Mouse (Mus musculus): ENCODE measurements around the gene Klhdc1. TPM values are rescaled to one million over a fixed set of nuclear protein-coding genes. Genes with fewer than 3 reads are reported as not detected.

The Klhdc1 gene
- total RNA-seq, 2 experiments from 2014 or later: 7.0 to 8.5 TPM

- DNase-seq (ENCODE audit: low spot score in 2 of 2): peak; percentile 89 to 90
Measured at GRCm38 (mm10) chr12:69227776-69228466, 13.1 kb upstream of the Klhdc1 start, which contains the start of gene Pole2. Pole2 (minus strand) TSS chr12:69228195.

DNA sequence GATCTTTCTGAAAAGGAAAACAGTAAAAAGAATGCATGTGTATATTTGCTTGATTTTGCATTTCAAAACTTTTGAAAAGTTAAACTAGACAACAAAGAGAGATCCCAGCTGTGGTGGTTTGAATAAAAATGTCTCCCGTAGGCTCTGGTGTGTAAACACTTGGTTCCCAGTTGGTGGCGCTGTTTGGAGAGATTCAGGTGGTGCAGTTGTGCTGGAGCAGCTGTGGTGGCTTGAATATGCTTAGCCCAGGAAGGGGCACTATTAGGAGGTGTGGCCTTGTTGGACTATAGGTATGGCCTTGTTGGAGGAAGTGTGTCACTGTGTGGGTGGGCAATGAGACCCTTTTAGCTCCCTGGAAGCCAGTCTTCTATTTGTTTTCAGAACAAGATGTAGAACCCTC is 11.7 kb upstream of the Klhdc1 start:
- peak in 1 of 2 experiments; percentile 28 for DNase-seq (ENCODE audit: low spot score in 2 of 2)

- no peak for DNase-seq (ENCODE audit: low spot score in 2 of 2)
Measured at GRCm38 (mm10) chr12:69235782-69236181, 5.2 kb upstream of the Klhdc1 start.

GRCm38 (mm10) chr12:69238284-69238683 is 2.7 kb upstream of the Klhdc1 start:
- DNase-seq (ENCODE audit: low spot score in 2 of 2): no peak

DNA sequence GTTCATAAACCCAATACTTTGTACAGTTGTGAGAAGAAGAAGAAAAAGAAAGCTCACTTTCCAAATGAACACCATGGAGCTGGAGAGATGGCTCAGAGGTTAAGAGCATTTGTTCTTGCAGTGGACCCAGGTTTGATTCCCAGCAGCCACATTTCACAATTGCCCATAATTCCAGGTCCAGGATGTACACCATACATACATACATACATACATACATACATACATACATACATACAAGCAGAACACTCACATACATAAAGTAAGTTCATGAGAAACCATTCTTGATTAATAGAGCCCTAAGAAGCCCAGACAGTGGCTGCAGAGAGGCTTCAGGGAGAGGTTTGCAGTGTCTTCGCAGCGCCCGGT is 412 bp downstream of the Klhdc1 start:
- DNase-seq (ENCODE audit: low spot score in 2 of 2): no peak

- peak; percentile 67 to 74 for DNase-seq (ENCODE audit: low spot score in 2 of 2)
Measured at GRCm38 (mm10) chr12:69241771-69242431, 925 bp downstream of the Klhdc1 start.

GRCm38 (mm10) chr12:69249766-69250165 is 8.8 kb downstream of the Klhdc1 start:
- DNase-seq (ENCODE audit: low spot score in 2 of 2): no peak

GRCm38 (mm10) chr12:69250756-69251155 is 9.8 kb downstream of the Klhdc1 start:
- no peak for DNase-seq (ENCODE audit: low spot score in 2 of 2)

GRCm38 (mm10) chr12:69253806-69254205 is 12.8 kb downstream of the Klhdc1 start:
- no peak for DNase-seq (ENCODE audit: low spot score in 2 of 2)

DNA sequence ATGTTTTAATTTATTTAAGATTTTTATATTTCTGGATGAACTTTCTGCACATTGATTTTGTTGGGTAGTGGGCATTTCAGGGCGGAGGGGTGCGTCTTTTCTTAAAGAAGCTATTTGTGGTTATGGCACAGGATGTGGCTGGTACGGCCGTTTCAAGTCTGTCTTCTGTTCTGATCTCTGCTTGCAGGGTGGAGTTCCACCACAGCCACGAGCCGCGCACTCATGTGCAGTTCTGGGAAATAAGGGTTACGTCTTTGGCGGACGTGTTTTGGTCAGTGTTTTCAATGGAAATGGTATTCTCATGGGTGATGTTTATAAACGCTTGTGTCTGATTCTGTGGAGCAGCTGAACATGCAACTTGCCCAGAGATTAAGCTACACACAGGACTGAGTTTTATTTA is 16.9 kb downstream of the Klhdc1 start:
- no peak for DNase-seq (ENCODE audit: low spot score in 2 of 2)

DNA sequence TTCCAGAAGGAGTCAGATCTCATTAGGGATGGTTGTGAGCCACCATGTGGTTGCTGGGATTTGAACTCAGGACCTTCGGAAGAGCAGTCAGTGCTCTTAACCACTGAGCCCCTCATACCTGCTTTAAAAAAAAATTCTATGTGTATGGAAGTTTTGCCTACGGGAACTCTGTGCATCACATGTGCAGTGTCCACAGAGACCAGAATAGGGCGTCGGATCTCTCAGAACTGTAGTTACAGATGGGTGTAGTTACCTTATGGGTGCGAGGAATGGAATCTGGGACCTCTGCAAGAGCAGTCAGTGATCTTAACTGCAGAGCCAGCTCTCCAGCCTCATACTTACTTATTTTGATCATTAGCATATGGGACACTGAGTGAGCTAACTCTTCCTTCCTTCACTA is 21.3 kb downstream of the Klhdc1 start:
- no peak for DNase-seq (ENCODE audit: low spot score in 2 of 2)

DNA sequence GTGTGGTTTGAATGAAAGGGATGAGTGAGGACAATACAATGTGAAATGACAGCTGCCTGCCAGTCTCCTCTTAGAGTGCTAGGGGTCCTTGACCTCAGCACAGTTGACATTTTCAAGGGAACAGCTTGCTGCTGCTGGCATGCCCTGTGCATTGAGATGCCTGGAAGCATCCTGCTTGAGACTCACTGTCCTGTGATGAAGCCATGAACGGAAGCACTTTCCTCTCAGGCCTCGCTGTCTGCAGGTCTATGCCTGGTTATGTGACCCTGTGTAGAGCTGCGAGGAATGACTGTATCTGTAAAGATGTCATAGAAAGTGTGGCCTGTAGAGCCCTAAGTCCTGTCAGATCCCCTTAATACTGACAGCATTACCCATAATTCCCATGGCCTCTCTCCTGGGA is 24.1 kb downstream of the Klhdc1 start:
- no peak for DNase-seq (ENCODE audit: low spot score in 2 of 2)

- no peak for DNase-seq (ENCODE audit: low spot score in 2 of 2)
Measured at GRCm38 (mm10) chr12:69267956-69268632, 27.1 kb downstream of the Klhdc1 start.

- no peak for DNase-seq (ENCODE audit: low spot score in 2 of 2)
Measured at GRCm38 (mm10) chr12:69268956-69269355, 28.0 kb downstream of the Klhdc1 start.

DNA sequence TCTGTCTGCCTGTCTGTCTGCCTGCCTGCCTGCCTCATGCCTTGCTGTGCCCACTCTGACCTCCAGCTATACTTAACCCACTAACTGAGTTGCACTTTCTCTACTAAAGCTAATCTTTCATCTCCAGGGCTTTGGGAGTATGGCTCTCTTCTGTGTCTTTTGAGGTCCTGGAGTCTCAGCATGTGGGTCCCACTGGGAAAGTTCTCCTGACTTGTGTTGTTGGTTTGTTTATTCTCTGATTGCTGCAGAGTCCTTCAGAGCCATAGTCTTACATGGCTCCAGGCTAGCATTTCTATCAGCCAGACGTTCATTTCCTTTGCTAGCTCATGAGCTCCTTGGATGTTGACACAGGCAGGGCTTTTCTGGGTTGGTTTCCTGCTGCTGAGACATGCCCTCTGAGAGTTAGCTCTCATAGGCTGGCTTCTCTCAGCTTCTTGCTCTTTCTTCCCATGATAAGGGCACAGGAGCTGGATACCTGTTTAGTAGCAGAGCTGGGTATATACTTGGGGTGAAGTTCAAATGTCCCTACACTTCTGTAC is 39.0 kb downstream of the Klhdc1 start:
- no peak for DNase-seq (ENCODE audit: low spot score in 2 of 2)

GRCm38 (mm10) chr12:69280915-69281314 is 39.9 kb downstream of the Klhdc1 start:
- no peak for DNase-seq (ENCODE audit: low spot score in 2 of 2)

DNA sequence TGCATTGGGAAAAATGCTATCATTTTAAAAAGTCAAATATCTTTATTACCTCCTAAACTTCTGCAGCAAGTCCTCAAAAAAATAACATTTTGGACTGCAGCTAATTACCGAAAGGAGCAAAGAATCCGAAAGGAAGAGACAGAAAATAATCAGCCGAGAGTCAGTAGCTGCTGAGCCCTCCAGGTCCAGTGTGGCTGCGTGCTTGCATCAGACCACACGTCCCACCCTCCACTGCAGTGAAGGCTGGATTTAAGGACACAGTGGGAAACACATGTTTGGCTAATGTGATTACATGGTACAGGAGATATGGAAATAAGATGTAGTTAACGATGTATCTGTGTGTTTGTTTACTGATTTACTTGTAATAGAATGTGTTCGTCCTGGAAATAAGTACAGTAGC is 42.2 kb downstream of the Klhdc1 start:
- DNase-seq (ENCODE audit: low spot score in 2 of 2): no peak

DNA sequence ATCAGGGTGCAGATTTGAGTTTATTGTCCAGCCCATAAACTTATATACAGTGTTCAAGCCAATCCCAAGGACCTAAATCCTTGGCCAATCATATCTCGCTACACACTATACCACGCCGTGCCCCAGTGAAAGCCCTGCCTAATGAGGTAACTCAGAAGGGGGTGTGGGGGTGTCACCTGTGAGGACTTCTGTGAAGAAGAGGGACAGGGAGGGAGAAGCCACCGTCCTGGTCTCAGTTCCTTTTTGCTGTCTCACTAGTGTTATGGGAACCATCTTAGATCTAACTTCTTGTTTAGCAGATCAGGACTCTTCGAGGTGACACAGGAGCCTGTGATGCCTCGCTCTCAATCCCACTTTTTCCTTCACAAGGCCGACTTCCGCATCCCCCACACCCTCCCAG is 46.6 kb downstream of the Klhdc1 start:
- DNase-seq (ENCODE audit: low spot score in 2 of 2): no peak

- DNase-seq (ENCODE audit: low spot score in 2 of 2): no peak
Measured at GRCm38 (mm10) chr12:69288699-69289098, 47.7 kb downstream of the Klhdc1 start.

GRCm38 (mm10) chr12:69292401-69292800 is 51.4 kb downstream of the Klhdc1 start:
- DNase-seq (ENCODE audit: low spot score in 2 of 2): no peak

- no peak for DNase-seq (ENCODE audit: low spot score in 2 of 2)
Measured at GRCm38 (mm10) chr12:69293815-69294214, 52.8 kb downstream of the Klhdc1 start.

DNA sequence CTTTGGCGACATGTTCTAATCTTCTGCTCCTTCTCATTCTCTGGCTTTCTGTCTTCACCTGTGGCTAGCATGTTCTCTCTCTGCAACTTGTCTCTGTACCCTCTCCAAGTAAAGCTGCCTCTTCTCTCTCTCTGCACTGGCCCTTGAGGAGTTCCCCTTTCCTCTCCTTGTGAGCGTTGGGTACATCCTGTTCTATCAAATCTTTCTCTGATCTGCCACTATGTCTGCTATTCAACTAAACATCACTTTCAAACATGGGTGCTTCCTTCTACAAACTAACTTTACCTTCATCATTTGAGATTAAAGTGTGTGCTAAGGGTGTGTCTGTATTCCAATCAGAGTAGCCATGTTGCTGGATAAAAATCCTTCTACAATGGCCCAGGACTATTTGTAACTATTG is 54.0 kb downstream of the Klhdc1 start:
- no peak for DNase-seq (ENCODE audit: low spot score in 2 of 2)
